Mouse (Mus musculus): ENCODE measurements around the gene Samt2. TPM values are rescaled to one million over a fixed set of nuclear protein-coding genes. Genes with fewer than 3 reads are reported as not detected.
"Not testable (repeated sequence)": the region's sequence is repeated elsewhere in the genome, so short reads cannot be mapped to it uniquely, and the experiment has no call there.

Gene Samt2
- not detected for total RNA-seq (2022)

DNA sequence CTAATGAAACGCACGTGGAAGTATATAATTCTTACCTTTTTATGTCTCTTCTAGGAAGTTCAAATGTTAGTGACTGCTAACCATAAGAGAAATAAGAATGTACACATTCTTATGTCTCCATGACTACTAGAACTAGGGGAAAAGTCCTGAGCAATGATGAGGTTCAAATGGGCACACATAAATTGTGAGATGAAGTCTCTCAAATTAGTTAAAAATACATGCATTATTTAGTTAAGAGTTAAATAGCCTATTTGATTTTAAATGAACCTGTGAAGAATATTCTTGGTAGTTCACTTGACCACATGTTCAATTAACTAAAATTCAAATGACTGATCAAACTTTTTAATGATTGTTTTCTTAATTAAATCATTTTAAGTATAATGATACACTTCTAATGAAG lies at the start of gene Samt2:
Gene Samt2 (minus strand): TSS at position 101 of the 400 bp plus-strand sequence.
- not testable (repeated sequence) for DNase-seq (ENCODE audit: low spot score in 2 of 2)

Other genes starting within 250 kb of the Samt2 start
- gene 4930524N10Rik, start 236.0 kb downstream of the Samt2 start, total RNA-seq (2022) = not detected
- not detected for gene Samt4, start 97.4 kb downstream of the Samt2 start, total RNA-seq (2022)